Mouse (Mus musculus) C2C12 (cell line): ENCODE measurements around the gene Uqcc1.

Source experiments
- CTCF ChIP-seq: IDR thresholded peaks from one replicate; pipeline ENCODE4 v1.5.1; 2011; ENCODE audit not compliant: control insufficient read depth, insufficient read depth, insufficient read length
- MYOD1 ChIP-seq: IDR thresholded peaks from one replicate; pipeline ENCODE4 v1.6.1; 2011; ENCODE audit warnings: low read depth; ENCODE audit not compliant: control insufficient read depth, insufficient read length
- USF1 ChIP-seq: IDR thresholded peaks from one replicate; pipeline ENCODE4 v1.6.1; 2011; ENCODE audit warnings: low read depth, mild to moderate bottlenecking, control low read depth, moderate library complexity

GRCm38 (mm10) chr2:155849464-155849863 lies 80.6 kb downstream of the Uqcc1 start:
- TF ChIP-seq USF1 = no peak
- no peak for TF ChIP-seq CTCF
- TF ChIP-seq MYOD1 = no peak
